ENCODE assay signal across 8 mouse cellular contexts in genomic region chr7:28740949-28741348, GRCm38 (mm10). TPM values are rescaled to one million over a fixed set of nuclear protein-coding genes. Genes with fewer than 3 reads are reported as not detected.
A peak's percentile ranks its signal among the peaks of the same experiment; 100 is the strongest.
DNase-seq lines count a peak whose midpoint lies in the region; ATAC-seq lines count a peak whose summit lies in the region.

No protein-coding gene starts in this region.

- peak overlapping the region; percentile 80 for H3K4me3 ChIP-seq in heart, embryonic 10.5 days
- peak overlapping the region; percentile 55 for H3K4me3 ChIP-seq in forebrain, embryonic 13.5 days
- peak overlapping the region; percentile 67 for H3K4me3 ChIP-seq in liver, embryonic 16.5 days (ENCODE audit: low read depth, low read length)

- H3K27ac ChIP-seq in heart, embryonic 10.5 days, result peak overlapping the region; percentile 96
- no peak overlapping the region for H3K27ac ChIP-seq in forebrain, embryonic 13.5 days
- H3K27ac ChIP-seq in liver, embryonic 16.5 days (ENCODE audit: low read length), result no peak overlapping the region; the same call in 1 of the 2 replicates

- no peaks in the 10 kb centered on the region for H3K9me3 ChIP-seq in heart, embryonic 10.5 days
- no peaks in the 10 kb centered on the region for H3K9me3 ChIP-seq in forebrain, embryonic 13.5 days (replicated peaks)
- no peaks in the 10 kb centered on the region for H3K9me3 ChIP-seq in liver, embryonic 16.5 days (replicated peaks; ENCODE audit: control insufficient read depth, low read length)

- ATAC-seq in forebrain, embryonic 13.5 days, result no peak
- ATAC-seq in liver, embryonic 16.5 days (ENCODE audit: low read depth), result no peak

- H3K36me3 ChIP-seq in heart, embryonic 10.5 days, result peaks cover 63% of the 10 kb centered on the region
- peaks cover 53% of the 10 kb centered on the region for H3K36me3 ChIP-seq in forebrain, embryonic 13.5 days (ENCODE audit: poor library complexity, severe bottlenecking)
- H3K36me3 ChIP-seq in liver, embryonic 16.5 days (ENCODE audit: control insufficient read depth, insufficient read depth), result no peaks in the 10 kb centered on the region

- WGBS in heart, embryonic 10.5 days, result 34% methylated on average over 9 of the region's 9 CpGs
- 43% methylated on average over 9 of the region's 9 CpGs for WGBS in forebrain, embryonic 13.5 days
- WGBS in liver, embryonic 16.5 days (ENCODE audit: insufficient replicate concordance), result 37% methylated on average over 9 of the region's 9 CpGs

- DNase-seq in heart, embryonic 10.5 days (ENCODE audit: low spot score), result no peak
- DNase-seq in heart, adult 9 months (ENCODE audit: low spot score in 2 of 2), result no peak
- peak; percentile 35 for DNase-seq in CD4-positive helper T cell, adult 2 months (ENCODE audit: low read depth, low spot score)
- DNase-seq in cerebellum, postnatal 14 days, result no peak
- DNase-seq in adrenal gland, postnatal 10 days, result no peak
- no peak for DNase-seq in left cerebral cortex, postnatal 36 days (ENCODE audit: low spot score in 2 of 2)

- H3K27me3 ChIP-seq in heart, embryonic 10.5 days (ENCODE audit: insufficient read depth, poor library complexity, severe bottlenecking), result no peaks in the 10 kb centered on the region
- no peaks in the 10 kb centered on the region for H3K27me3 ChIP-seq in forebrain, embryonic 13.5 days
- H3K27me3 ChIP-seq in liver, embryonic 16.5 days (ENCODE audit: control insufficient read depth, insufficient read depth, low read depth, low read length), result no peaks in the 10 kb centered on the region

- peak overlapping the region; percentile 82 for H3K9ac ChIP-seq in forebrain, embryonic 13.5 days
- peak overlapping the region; percentile 74 for H3K9ac ChIP-seq in liver, embryonic 16.5 days (ENCODE audit: low read depth, low read length)

- H3K4me1 ChIP-seq in heart, embryonic 10.5 days, result peaks cover 15% of the 10 kb centered on the region; the same call in 1 of the 2 replicates
- peaks cover 13% of the 10 kb centered on the region for H3K4me1 ChIP-seq in forebrain, embryonic 13.5 days
- H3K4me1 ChIP-seq in liver, embryonic 16.5 days (ENCODE audit: control insufficient read depth, low read depth, low read length), result peaks cover 12% of the 10 kb centered on the region

- H3K4me2 ChIP-seq in forebrain, embryonic 13.5 days, result peak overlapping the region; percentile 85
- H3K4me2 ChIP-seq in liver, embryonic 16.5 days (ENCODE audit: low read depth, low read length), result peak overlapping the region; percentile 67

- intact Hi-C loops in left cerebral cortex, postnatal 36 days (cut with DNase I), result no loop called here

RNA-seq across cellular contexts. Expression of gene Mrps12, which starts 0.7 kb away (rescaled TPM):
- polyA plus RNA-seq in heart, embryonic 10.5 days (2016; fragmentation: Nextera tagmentation; extraction: Ambion mirVana), result 132 and 168 TPM in 2 replicates
- 107 and 122 TPM in 2 replicates for polyA plus RNA-seq in forebrain, embryonic 13.5 days (2015; fragmentation: Nextera tagmentation; extraction: Ambion mirVana)
- polyA plus RNA-seq in liver, embryonic 16.5 days (2015; fragmentation: Nextera tagmentation; extraction: Ambion mirVana), result 73.3 and 73.7 TPM in 2 replicates
- 10 to 100 TPM; 63.8 to 72.4 TPM for total RNA-seq in adrenal gland, postnatal 10 days (2021)
- 10 to 100 TPM; 66.5 to 70.2 TPM for total RNA-seq in left cerebral cortex, postnatal 36 days (2021)

RNA-seq across cellular contexts. Expression of gene Sars2, which starts 0.8 kb away (rescaled TPM):
- 30.7 and 32.2 TPM in 2 replicates for polyA plus RNA-seq in heart, embryonic 10.5 days (2016; fragmentation: Nextera tagmentation; extraction: Ambion mirVana)
- 23.0 and 23.7 TPM in 2 replicates for polyA plus RNA-seq in forebrain, embryonic 13.5 days (2015; fragmentation: Nextera tagmentation; extraction: Ambion mirVana)
- 10.5 and 11.2 TPM in 2 replicates for polyA plus RNA-seq in liver, embryonic 16.5 days (2015; fragmentation: Nextera tagmentation; extraction: Ambion mirVana)
- 10 to 100 TPM; 17.5 to 23.7 TPM for total RNA-seq in adrenal gland, postnatal 10 days (2021)
- 10 to 100 TPM; 14.9 to 15.1 TPM for total RNA-seq in left cerebral cortex, postnatal 36 days (2021)

RNA-seq across cellular contexts. Expression of gene Ccer2, which starts 15.0 kb away (rescaled TPM):
- polyA plus RNA-seq in heart, embryonic 10.5 days (2016; fragmentation: Nextera tagmentation; extraction: Ambion mirVana), result not detected in 2 replicates
- polyA plus RNA-seq in forebrain, embryonic 13.5 days (2015; fragmentation: Nextera tagmentation; extraction: Ambion mirVana), result not detected in 2 replicates
- polyA plus RNA-seq in liver, embryonic 16.5 days (2015; fragmentation: Nextera tagmentation; extraction: Ambion mirVana), result not detected in 2 replicates
- total RNA-seq in adrenal gland, postnatal 10 days (2021), result not detected
- total RNA-seq in left cerebral cortex, postnatal 36 days (2021), result 1 to 10 TPM; 1.3 to 2.6 TPM

RNA-seq across cellular contexts. Expression of gene Fbxo17, which starts 24.3 kb away (rescaled TPM):
- polyA plus RNA-seq in heart, embryonic 10.5 days (2016; fragmentation: Nextera tagmentation; extraction: Ambion mirVana), result 13.4 and 13.6 TPM in 2 replicates
- polyA plus RNA-seq in forebrain, embryonic 13.5 days (2015; fragmentation: Nextera tagmentation; extraction: Ambion mirVana), result 4.4 and 5.3 TPM in 2 replicates
- 1.0 and 1.3 TPM in 2 replicates for polyA plus RNA-seq in liver, embryonic 16.5 days (2015; fragmentation: Nextera tagmentation; extraction: Ambion mirVana)
- 1 to 10 TPM; 3.7 to 6.0 TPM for total RNA-seq in adrenal gland, postnatal 10 days (2021)
- total RNA-seq in left cerebral cortex, postnatal 36 days (2021), result 1 to 10 TPM; 2.0 TPM

RNA-seq across cellular contexts. Expression of gene Sirt2, which starts 25.6 kb away (rescaled TPM):
- polyA plus RNA-seq in heart, embryonic 10.5 days (2016; fragmentation: Nextera tagmentation; extraction: Ambion mirVana), result 53.8 and 57.8 TPM in 2 replicates
- 86.3 and 86.9 TPM in 2 replicates for polyA plus RNA-seq in forebrain, embryonic 13.5 days (2015; fragmentation: Nextera tagmentation; extraction: Ambion mirVana)
- polyA plus RNA-seq in liver, embryonic 16.5 days (2015; fragmentation: Nextera tagmentation; extraction: Ambion mirVana), result 24.1 and 28.0 TPM in 2 replicates
- total RNA-seq in adrenal gland, postnatal 10 days (2021), result 10 to 100 TPM; 68.8 to 74.9 TPM
- total RNA-seq in left cerebral cortex, postnatal 36 days (2021), result 100 to 1,000 TPM; 142 to 169 TPM
